Mouse (Mus musculus): ENCODE data around the gene Ambp.

Ambp gene

DNA sequence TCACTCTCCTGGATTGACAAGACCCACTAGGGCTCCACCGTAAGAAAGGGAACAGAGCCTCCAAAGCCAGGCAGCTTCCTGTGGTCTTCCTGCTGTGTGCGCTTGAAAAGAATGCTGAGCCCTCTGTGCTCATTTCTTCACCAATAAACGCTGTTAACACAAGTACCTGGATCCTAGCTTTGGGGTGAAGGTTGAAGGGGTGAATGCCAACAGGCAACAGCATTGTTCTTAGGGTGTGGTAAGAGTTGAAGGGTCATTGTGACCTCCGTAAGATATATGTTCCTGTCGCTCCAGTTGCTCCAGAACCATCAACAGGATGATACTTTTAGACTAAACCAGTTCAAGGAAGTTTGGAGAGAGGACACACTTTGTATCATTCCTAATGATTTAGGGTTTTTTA lies at the start of gene Ambp:
Gene Ambp, minus strand, starts transcription at position 101 of the 400 bp plus-strand sequence.
- no peak for DNase-seq (ENCODE audit: low read depth in 2 of 2, low spot score in 2 of 2)

DNA sequence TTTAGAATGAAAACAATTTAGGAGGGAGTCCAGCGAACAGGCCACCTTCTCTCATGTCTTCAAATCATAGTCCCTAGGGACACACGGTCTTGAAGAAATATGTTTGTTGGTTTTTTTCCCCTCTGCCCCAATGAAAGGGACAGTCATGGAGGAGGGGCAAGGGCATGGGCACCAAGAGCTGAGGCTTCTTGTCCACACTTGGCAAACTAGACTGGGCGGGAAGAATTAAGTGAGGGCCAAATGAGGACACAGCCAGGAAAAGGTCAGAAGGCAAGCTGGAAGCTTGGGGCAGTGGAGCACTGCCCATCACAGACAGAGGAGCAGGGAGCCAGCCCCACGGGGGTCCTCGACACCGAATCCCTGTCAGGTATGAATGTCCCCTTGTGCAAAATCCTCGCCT lies 49.3 kb upstream of the Ambp start:
- no peak for DNase-seq (ENCODE audit: low read depth in 2 of 2, low spot score in 2 of 2)

DNA sequence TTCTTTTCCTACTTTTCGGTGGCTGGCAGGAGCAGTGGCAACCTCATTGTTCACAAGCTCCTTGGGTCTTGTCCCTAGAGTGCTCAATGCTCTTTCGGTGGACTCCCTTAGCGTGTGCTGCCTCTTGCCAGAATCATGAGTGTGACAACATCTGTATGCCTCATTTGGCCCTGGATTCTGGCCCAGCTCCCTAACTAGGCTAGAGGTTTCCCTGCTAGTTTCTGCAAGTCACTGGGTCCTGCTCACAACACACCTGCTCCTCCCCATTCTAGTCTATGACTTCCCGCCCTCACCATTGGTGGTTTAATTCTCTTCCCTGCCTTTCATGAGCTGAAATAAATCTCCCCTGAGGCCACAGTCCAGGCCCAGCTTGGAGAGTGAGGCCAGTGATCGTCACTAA lies 44.8 kb upstream of the Ambp start:
- DNase-seq (ENCODE audit: low read depth in 2 of 2, low spot score in 2 of 2): no peak

DNA sequence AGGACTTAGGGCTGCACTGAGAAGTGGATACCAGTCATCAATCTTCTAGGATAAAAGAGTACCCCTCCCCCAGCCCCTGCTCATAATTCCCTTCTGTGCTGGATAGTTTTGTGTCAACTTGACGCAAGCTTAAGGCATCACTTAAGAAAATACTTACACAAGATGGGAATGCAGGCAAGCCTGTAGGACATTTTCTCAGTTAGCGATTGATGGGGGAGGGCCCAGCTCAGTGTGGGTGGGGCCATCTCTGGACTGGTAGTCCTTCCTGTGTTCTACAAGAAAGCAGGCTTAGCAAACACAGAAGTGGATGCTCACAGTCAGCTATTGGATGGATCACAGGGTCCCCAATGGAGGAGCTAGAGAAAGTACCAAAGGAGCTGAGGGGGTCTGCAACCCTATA lies 39.8 kb upstream of the Ambp start:
- no peak for DNase-seq (ENCODE audit: low read depth in 2 of 2, low spot score in 2 of 2)

DNA sequence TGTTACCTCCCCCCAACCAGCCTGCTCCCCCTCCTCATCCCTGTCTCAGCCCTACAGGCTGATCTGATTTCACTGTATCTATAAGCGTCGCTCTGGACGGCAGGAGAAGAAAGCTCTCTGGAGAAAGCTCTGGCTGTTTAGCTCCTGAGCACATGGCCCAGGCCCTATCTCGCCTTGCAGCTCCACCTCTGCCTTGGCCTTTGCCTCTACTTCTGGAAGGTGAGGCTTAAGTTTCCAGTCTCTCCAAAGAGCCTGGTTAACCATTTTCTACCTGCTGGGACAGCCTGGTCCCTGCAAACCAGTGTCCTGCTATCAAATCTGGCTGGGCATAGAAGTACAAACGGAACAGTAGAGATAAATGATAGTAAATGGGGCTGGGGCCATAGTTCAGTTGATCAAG lies 37.0 kb upstream of the Ambp start:
- DNase-seq (ENCODE audit: low read depth in 2 of 2, low spot score in 2 of 2): no peak

DNA sequence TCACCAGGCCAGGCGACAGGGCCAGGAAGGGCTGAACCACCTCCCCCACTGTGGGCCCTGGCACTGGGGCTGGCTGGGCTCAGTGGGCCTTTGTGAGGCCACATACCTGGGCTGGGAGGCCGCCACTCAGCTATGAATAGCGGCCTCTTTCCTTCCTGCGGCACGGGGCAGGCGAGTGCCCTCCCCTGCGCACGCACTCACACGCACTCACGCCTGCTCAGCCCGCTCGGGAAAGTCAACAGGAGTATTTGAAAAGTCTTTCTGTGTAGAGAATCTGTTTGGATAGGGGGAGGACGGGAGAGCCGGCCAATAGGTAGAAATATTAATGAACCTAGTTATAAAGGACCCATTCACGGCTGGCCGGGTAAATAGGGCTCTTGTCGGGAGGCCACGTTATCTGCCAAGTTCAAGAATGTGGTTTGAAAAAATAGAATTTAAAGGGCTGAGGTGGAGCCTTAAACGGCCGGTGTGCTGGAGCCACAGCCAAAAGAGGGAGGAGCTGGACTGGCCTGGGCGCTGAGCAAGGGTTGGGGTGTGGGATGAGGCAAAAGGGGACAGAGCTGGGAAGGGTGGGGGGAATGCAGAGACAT lies 31.8 kb upstream of the Ambp start:
- DNase-seq (ENCODE audit: low read depth in 2 of 2, low spot score in 2 of 2): no peak

DNA sequence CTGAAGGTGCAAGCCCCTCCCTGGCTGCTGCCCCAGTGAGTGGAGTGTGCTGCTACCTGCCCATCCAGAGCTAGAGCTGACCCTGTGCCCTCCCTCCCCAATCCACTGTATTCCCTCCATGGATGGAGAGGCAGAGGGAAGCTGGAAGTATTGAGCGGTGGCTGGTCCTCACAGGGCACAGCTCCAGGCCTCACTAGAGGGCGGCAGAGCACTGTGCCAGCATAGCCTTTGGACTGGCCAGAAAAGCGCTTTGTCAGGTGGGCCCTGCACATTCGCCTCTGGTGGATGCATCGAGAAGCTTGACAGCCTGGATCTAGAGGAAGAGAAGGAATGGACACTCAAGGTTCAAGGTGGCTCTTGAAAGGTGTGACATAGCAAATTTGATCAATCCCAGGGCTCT lies 27.0 kb upstream of the Ambp start:
- no peak for DNase-seq (ENCODE audit: low read depth in 2 of 2, low spot score in 2 of 2)

DNA sequence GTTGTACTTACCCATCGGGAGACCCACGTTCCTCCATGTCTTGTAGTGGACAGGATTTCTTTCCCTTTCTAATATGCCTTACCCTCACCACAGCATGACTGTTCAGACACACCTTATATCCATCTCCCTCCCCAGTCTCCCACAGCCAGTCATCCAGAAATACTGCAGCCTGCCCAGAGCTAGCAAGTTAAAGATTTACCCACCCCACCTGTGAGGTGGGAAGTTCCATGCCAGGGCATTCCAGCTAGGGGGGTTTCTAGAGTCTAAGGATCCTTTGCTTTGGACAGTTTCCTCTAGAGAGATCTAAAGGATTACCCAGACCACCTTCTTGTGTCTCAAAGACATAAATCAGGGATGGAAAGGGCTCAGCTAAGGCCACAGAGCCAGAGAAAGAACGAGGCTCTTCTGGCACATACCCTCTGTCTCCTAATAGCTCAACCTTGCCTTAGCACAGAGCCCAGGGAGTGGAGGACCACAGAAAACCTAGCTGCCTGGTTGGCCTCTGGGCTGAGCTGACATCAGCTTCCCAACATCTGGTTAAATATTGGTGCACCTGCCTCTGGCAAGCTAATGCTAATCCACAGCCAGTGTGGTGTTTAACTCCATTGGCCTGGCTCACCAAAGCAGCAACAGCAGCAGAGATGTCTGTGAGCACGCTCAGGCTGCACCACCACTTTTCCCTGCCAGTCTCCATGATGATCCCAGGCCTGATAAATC lies 17.5 kb upstream of the Ambp start, which contains the start of gene Kif12:
Gene Kif12, minus strand, starts transcription at position 163 of the 717 bp plus-strand sequence.
- no peak for DNase-seq (ENCODE audit: low read depth in 2 of 2, low spot score in 2 of 2)

DNA sequence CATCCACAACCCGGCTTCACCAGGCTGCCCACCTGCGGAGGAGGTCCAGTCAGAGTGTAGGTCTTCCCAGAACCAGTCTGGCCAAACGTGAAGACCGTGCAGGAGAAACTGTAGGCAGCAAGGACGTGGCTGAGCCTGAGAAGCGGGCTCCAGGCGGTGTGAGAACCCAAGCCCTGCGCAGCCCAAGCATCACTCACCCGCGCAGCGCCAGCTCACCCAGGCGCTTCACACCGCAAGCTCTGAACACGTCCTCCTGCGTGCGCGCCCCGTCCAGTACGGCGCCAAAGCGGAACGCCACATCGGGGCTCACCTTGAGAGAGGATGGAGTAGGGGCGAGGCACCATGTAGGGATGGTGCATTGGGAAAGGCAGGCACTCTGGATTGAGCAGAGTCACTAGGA lies 16.5 kb upstream of the Ambp start:
- DNase-seq (ENCODE audit: low read depth in 2 of 2, low spot score in 2 of 2): no peak

DNA sequence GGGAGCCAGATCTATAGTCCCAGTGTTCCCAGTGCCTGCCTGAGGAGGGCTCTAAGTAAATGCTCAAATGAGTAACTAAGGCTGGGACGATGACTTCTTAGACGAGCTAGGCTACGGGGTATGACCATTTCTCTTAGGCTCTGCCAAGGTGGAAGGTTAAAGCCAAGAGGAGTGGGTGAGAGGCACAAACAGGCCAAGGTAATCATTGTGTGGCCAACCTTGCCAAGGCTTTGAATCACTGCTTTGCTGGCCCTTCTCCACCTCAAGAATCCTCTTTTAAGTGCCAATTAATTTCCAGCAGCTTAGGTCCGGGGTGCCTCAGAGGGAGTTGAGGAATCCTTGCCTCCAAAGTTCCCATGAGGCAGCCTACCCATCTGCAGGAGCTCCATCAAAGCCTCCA lies 15.5 kb upstream of the Ambp start:
- no peak for DNase-seq (ENCODE audit: low read depth in 2 of 2, low spot score in 2 of 2)

DNA sequence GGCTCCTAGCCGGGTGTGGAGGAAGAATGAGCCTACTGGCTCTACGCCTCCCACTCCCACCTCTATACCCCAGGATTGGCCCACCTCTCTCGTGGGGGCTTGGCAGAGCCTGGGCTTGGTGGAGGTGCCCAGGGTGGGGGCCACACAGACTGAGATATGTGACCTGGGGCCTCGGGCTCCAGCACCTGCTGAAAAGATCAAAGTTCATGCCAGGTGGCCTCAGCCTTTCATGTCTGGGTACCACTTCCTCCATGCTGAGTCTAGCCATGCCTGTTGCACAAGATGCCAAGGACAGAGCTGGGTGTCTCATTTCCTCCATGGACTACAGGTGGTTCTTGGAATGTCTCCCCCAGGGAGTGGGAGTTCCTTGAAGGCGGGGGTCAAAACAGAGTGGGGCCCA lies 11.7 kb upstream of the Ambp start:
- no peak for DNase-seq (ENCODE audit: low read depth in 2 of 2, low spot score in 2 of 2)

DNA sequence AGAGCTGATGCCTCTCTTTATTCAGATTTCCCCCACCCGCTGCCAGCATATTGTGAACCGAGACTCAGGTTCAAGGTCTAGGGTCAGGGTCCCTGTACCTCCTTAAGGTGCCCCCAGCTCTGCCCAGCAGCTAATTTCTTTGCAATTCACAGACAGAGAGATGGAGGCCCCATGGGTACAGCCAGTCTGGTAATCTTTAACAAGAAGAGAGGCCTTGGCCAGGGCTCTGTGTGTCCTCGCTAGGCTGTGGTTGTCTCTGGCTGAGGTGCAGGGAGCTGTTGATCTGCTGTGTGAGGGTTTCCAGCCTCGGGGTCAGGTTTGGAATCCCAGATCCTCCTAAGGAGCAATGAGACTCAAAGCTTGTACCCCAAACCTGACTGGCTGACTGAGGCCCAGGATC lies 11.0 kb upstream of the Ambp start:
- DNase-seq (ENCODE audit: low read depth in 2 of 2, low spot score in 2 of 2): no peak

DNA sequence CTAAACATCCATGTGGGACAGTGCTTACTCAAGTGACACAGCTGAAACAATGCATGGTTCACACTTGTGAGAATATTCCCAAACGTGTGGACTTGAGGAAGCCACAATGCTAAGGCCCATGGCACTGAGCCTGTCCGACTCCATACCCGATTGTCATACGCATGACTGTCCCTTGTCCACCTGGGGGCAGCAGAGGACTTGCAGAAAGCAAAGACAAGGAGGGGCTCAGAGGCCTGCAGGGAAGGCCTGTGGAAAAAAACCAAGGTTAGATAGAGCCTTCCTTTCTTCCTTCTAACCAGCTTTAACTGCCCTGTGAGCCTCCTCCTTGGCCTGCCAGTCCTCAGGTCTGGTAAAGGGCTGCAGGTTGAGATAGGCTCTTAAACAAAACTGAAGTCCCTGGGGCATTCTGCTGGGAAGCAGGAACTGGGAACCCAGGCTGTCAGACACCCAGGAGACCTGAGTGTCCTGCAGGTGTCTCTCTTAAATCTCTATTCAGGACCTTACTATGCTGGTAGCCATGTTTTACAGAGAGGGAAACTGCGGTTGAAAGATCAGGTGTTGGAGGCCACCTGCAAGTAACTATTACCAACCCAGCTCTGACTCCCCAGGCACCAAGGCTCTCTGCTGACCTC lies 4.5 kb upstream of the Ambp start:
- peak in 1 of 2 experiments; percentile 9 for DNase-seq (ENCODE audit: low read depth in 2 of 2, low spot score in 2 of 2)

DNA sequence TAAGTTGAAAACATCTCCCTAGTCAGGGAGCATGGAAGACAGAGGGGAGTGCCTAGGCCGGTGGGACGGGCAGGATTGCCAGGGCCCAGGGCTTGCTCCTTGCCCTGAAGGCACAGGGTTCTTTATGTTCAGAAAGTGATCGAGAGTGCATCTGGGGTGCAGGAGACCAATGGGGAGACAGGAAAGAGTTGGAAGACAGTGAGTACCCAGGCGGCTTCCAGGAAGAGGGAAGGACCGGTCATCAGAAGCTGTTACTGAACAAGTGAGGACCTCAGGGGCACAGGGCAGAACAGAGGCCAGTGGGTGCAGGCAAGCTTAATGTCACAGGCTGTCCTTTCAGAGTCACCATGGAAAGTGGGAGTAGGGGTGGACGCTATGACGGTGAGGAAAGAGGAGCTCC lies 3.6 kb upstream of the Ambp start:
- no peak for DNase-seq (ENCODE audit: low read depth in 2 of 2, low spot score in 2 of 2)

DNA sequence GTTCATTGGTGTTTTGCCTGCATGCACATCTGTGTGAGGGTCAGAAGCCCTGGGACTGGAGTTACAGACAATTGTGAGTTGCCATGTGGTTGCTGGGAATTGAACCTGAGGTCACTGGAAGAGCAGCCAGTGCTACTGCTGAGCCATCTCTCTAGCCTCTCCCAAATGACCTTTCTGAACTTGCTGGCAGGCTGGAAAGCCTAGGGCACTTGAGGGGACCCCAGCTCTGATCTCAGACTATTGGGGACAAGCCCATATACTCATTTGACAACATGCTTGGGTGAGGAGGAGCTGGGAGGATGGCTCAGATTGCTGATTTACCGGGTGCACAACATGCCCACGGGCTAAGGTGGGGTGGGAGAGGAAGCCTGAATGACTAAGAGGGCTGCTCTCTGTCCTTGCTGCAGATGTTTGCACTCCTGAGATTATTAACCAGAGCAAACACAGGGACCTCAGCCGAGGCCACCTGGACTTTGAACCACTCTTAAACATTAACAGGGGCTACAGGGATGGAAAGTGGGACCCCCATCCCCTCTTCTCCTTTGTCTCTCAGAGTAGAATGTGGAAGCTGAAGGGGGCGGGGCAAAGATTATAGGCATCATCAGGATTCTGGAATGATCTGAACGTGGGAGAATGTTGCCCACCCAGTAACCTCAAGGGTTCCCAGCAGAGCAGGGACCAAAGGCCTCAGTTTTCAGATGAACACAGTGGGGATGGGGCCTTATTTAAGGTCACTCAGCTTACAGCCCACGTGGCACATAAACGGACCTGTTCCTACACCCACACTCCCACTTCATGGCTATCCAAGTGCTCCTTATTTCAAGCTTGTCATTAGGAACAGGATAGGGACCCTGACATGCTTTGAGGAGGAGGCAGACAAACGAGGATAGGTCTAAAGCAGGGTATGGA lies 2.4 kb upstream of the Ambp start:
- no peak for DNase-seq (ENCODE audit: low read depth in 2 of 2, low spot score in 2 of 2)

DNA sequence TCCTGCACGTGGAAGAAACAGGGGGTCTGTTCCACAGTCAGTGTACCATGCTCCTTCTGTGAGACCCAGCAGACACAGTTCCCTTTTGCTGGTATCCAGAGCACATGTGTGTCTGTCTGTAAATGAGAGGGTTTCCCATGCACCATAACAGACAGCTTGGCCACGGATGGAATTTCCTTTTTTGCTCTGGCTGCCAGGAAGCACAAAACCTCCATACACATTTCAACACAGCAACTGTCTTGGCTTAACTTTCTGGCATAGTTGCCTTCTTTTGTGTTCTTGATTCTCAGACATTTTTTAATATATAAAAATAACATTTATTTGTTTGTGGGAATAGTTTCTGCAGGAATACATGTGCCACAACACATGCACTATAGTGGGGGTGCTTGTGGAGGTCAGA lies 997 bp upstream of the Ambp start:
- DNase-seq (ENCODE audit: low read depth in 2 of 2, low spot score in 2 of 2): no peak

DNA sequence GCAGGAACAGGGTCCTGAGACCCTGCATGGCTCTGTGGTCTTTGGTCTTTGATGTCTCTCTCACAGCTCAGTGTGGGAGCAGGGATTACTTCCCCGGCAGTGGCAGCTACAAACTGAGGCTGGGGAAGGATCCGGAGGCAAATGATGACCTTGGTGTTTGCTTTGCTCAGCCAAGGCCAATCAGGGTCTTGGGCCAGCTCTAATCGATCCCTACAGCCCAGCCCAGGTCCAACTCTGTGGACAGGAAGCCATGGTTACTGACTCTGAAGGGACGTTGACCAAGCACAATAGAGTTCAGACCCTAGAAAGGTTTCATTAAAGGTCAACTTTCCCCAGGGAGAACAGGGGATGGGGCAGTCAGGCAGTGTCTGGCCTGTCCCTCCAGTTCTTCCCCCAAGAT lies 571 bp downstream of the Ambp start:
- no peak for DNase-seq (ENCODE audit: low read depth in 2 of 2, low spot score in 2 of 2)

DNA sequence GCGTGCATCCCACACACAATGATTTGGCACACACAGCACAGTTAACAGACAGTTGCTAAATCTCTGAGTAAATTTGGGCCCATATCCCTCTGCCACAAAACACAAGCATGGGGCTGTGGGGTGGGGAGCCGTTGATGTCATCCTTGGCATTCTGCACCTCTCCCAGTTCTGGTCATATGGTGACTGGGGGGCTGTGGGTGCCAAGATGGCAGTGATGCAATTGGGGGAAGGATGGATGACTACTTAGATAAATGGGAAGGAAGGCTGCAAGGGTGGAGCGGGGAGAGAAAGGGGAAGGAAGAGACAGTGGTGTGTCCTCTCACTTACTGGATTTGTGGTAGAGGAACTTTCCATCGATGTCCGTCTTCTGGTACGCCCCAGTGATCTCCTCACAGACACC lies 3.5 kb downstream of the Ambp start:
- DNase-seq (ENCODE audit: low read depth in 2 of 2, low spot score in 2 of 2): no peak

DNA sequence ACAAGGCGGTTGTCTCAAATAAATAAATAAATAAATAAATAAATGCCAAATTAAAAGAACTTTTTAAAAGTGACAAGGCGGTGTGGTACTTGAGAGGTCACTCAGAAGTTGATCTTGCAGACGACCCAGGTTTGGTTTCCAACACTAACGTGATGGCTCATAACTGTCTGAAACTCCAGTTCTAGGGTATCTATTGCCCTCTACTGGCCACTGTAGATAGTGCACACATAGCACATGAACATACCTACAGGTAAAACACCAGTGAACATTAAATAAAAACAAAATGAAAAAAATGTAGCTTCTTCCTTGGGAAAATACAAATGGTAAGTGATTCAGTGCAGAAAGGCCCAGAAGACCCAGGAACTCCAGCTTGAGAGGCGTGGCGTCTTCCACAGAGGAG lies 7.3 kb downstream of the Ambp start:
- DNase-seq (ENCODE audit: low read depth in 2 of 2, low spot score in 2 of 2): no peak

DNA sequence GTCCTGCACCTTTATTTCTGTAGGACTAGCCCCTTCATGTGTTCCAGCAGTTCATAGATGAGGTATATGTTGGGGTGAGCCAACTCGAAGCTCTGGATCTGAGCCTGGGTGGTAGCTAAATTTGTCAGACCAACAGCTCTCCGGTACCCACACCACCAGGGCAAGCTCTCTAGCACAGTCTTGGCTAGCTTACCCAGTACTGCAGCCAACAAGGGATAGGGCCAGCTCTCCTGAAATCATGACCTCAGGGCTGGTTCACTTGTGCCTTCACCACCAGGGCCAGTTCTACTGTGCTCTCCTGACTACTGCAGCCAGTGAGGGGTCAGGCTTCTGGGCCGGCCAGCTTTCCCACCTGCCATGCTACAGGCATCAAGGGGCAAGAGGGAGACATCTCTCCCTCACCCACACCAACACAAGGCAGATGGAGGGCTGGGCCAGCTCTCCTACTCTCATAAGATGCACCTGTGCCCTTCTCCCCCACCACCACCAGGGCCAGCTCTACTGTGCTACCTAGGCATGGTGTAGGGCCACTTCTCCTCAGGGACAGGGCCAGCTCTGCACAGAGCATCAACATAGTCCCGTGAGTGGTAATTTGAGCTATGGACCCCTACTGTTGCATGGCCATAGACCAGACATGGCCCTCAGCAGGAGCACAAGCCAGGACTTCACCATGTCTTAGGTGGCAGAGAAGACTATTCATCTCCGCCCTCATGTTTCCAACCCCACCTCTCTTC lies 24.5 kb downstream of the Ambp start:
- no peak for DNase-seq (ENCODE audit: low read depth in 2 of 2, low spot score in 2 of 2)

DNA sequence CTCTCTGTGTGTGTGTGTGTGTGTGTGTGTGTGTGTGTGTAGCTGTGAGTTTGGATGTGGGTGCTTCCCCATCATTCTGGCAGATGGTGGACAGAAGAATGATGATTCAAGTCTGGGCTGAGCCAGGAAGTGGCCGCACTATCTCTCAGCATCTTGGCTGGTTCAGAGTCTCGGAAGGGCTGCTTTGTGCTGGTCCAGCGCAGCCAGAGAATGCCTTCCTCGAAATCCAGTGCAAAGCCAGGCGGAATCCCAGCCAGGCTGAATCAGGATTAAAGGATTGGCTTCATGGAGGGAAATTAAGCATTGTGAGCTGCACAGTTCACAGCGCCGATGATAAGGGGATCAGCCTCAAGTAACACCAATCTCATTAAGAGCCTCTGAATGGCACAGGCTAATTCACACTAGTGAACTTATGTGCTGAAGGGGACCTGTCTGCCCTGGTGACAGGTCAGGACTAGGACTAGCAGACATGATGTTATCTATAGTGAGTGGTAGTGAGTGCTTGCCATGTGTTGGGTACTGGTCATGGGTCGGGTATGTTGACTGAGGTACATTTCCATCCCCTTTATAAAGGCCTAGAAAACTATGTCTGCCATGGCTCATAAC lies 29.6 kb downstream of the Ambp start:
- DNase-seq (ENCODE audit: low read depth in 2 of 2, low spot score in 2 of 2): no peak

All from CD8-positive naive resting alpha-beta T cell, adult 2 months (primary cell).